Mouse (Mus musculus) lung, postnatal 0 days (tissue): ENCODE data around the gene Shq1.

Experiments used
- CTCF ChIP-seq: IDR thresholded peaks from 2 replicates; pipeline ENCODE4 v1.5.1; 2016; ENCODE audit warnings: antibody characterized with exemption, mild to moderate bottlenecking
- EP300 ChIP-seq: IDR thresholded peaks from 2 replicates; pipeline ENCODE4 v1.6.1; 2016; ENCODE audit warnings: antibody characterized with exemption, mild to moderate bottlenecking, control low read depth

- no peak for TF ChIP-seq CTCF
- TF ChIP-seq EP300 = no peak
Measured at GRCm38 (mm10) chr6:100609256-100609655, 61.7 kb downstream of the Shq1 start.
